ENCODE assay signal across 12 mouse cellular contexts in genomic region chr11:70079928-70080327, GRCm38 (mm10). TPM values are rescaled to one million over a fixed set of nuclear protein-coding genes. Genes with fewer than 3 reads are reported as not detected.
DNase-seq lines count a peak whose midpoint lies in the region; ATAC-seq and TF ChIP-seq lines count a peak whose summit lies in the region.
"Had no signal": no experiment of that assay in that cellular context is flagged by ENCODE, and none has a peak within 500 bp of the region (broad histone marks: within the 10 kb centered on the region; RNA-seq: fewer than 3 reads in every experiment).

No protein-coding gene starts in this region.

- WGBS in lung, adult 2 months: 38% methylated on average over 7 of the region's 7 CpGs

- peak; percentile 31 for DNase-seq in left cerebral cortex, postnatal 4 days
- DNase-seq in left cerebral cortex, adult 11 months (ENCODE audit: low spot score): no peak
- peak; percentile 43 for DNase-seq in lung, adult 2 months
- peak; percentile 59 to 68 for DNase-seq in thymus, adult 18-20 months
- no peak for DNase-seq in embryo, embryonic 10 days (ENCODE audit: low spot score)
- no peak for DNase-seq in frontal cortex, adult 2 months (ENCODE audit: extremely low spot score in 1 of 2, low spot score in 1 of 2)
- DNase-seq in left cerebral cortex, adult 18-20 months (ENCODE audit: low spot score in 2 of 2): no peak

- ATAC-seq in activated CD4-positive, CD25-positive, alpha-beta regulatory T cell, adult 4 months: peak; percentile 71

- TF ChIP-seq CTCF in lung, adult 2 months (IDR thresholded peaks at IDR 0.05; ENCODE audit: insufficient read depth, low read length): no peak

- no peak overlapping the region for H3K4me3 ChIP-seq in lung, adult 2 months (replicated peaks; ENCODE audit: extremely low read depth, low read depth, low read length)
- H3K4me3 ChIP-seq: heart, embryonic 12.5 days; neural tube, embryonic 12.5 days; stomach, embryonic 15.5 days had no signal

- no peak for TF ChIP-seq POLR2A in lung, adult 2 months (IDR thresholded peaks at IDR 0.05; ENCODE audit: borderline replicate concordance, extremely low read depth, low read depth, low read length)

- H3K4me1 ChIP-seq in lung, adult 2 months (ENCODE audit: control insufficient read depth, insufficient read depth, low read length): no peaks in the 10 kb centered on the region
- H3K4me1 ChIP-seq: neural tube, embryonic 12.5 days; stomach, embryonic 15.5 days had no signal

- intact Hi-C loops in left cerebral cortex, postnatal 4 days (cut with DNase I): no loop called here

RNA-seq across cellular contexts. Expression of gene Asgr2, which starts 12.5 kb away (rescaled TPM):
- total RNA-seq in left cerebral cortex, postnatal 4 days (2021): not detected
- polyA plus RNA-seq in activated CD4-positive, CD25-positive, alpha-beta regulatory T cell, adult 4 months (2017; shearing (Covaris generic)): not detected
- polyA plus RNA-seq in lung, adult 2 months (2012; rRNA removed): 0.51 and 0.52 TPM in 2 replicates
- polyA plus RNA-seq in frontal cortex, adult 2 months (2012; rRNA removed): 0.18 and 0.46 TPM in 2 replicates
- total RNA-seq in left cerebral cortex, adult 18-20 months (2021): not detected
- total RNA-seq: layer of hippocampus, postnatal 14 days had no signal
- polyA plus RNA-seq: heart, embryonic 12.5 days had no signal

RNA-seq across cellular contexts. Expression of gene Asgr1, which starts 26.0 kb away (rescaled TPM):
- 1 to 10 TPM; 3.7 to 3.9 TPM for total RNA-seq in left cerebral cortex, postnatal 4 days (2021)
- not detected for polyA plus RNA-seq in activated CD4-positive, CD25-positive, alpha-beta regulatory T cell, adult 4 months (2017; shearing (Covaris generic))
- 2.4 and 4.9 TPM in 2 replicates for polyA plus RNA-seq in lung, adult 2 months (2012; rRNA removed)
- polyA plus RNA-seq in frontal cortex, adult 2 months (2012; rRNA removed): 2.4 and 3.6 TPM in 2 replicates
- 1 to 10 TPM; 2.2 to 3.8 TPM for total RNA-seq in left cerebral cortex, adult 18-20 months (2021)

RNA-seq across cellular contexts. Expression of gene Mgl2, which starts 50.2 kb away (rescaled TPM):
- under 1 TPM; 0.30 to 0.95 TPM for total RNA-seq in left cerebral cortex, postnatal 4 days (2021)
- under 1 TPM in 1 of 2 experiments, not detected in 1; 0.21 TPM for polyA plus RNA-seq in activated CD4-positive, CD25-positive, alpha-beta regulatory T cell, adult 4 months (2017; shearing (Covaris generic))
- polyA plus RNA-seq in lung, adult 2 months (2012; rRNA removed): 12.1 and 17.7 TPM in 2 replicates
- 0.42 and 0.92 TPM in 2 replicates for polyA plus RNA-seq in frontal cortex, adult 2 months (2012; rRNA removed)
- 1 to 10 TPM; 1.0 TPM for total RNA-seq in left cerebral cortex, adult 18-20 months (2021)
- polyA plus RNA-seq: heart, embryonic 12.5 days had no signal

Comparison
In these comparisons a context has a peak if more than half of its experiments do, and no peak if none do; other contexts are left out.
1. DNase-seq: peak in left cerebral cortex, postnatal 4 days (single experiment), lung, adult 2 months (single experiment) and thymus, adult 18-20 months (2 of 2); none in left cerebral cortex, adult 11 months (single experiment), embryo, embryonic 10 days (single experiment), frontal cortex, adult 2 months (0 of 2) and left cerebral cortex, adult 18-20 months (0 of 2).